Mouse (Mus musculus) heart, postnatal 25 days (tissue): Measurements from ENCODE around the gene Hmx3. TPM values are rescaled to one million over a fixed set of nuclear protein-coding genes. Genes with fewer than 3 reads are reported as not detected.

Experiments
- DNase-seq: peaks from one replicate; pipeline ENCODE4 v3.0.0; 2022; ENCODE audit warnings: low spot score
- intact Hi-C: fragments of 180-260 bp; cut with DNase I; formaldehyde crosslinking; loops from one replicate; pipeline ENCODE4 v1.15.1; 2025
- total RNA-seq, 2 experiments: library from RNA; stranded (reverse); gene quantifications; 2 replicates each; pipeline ENCODE4 v1.2.3; 2021

Gene Hmx3
- not detected for total RNA-seq

- DNase-seq: no peak
These were observed at the start of gene Hmx3 for GRCm38 (mm10) chr7:131542115-131542871. Gene Hmx3, plus strand, starts transcription at chr7:131542867.

DNA sequence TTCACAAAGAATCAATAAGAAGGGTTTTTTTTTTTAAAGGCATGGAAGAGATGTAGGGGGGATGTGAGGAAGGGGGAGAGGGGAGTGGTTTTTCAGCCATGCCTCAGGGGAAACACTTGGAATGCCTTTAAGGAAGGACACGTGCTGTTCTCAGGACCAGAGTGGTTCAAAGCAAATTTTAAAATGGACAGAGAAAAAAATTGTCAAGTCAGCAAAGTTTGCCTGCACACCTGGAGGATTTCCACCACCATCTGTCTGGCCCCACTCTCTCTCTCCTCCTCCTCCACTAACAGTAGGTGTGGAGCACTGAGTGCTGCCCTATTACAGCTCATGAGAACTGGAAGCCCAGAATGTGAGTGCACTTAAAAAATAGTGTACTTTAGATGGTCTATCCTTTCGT is 38.9 kb upstream of the Hmx3 start:
- intact Hi-C loops: no loop called here

More at GRCm38 (mm10) chr7:131542115-131542871, at the start of gene Hmx3:
- intact Hi-C loops: loop anchor here (10.0 kb wide), 1 partner anchor 673 kb away; no protein-coding TSS in a partner anchor

GRCm38 (mm10) chr7:131539979-131540378 is 2.7 kb upstream of the Hmx3 start:
- intact Hi-C loops: loop anchor here (1.0 to 10.0 kb wide), 2 partner anchors 342 to 675 kb away; no protein-coding TSS in a partner anchor
- peak; percentile 41 for DNase-seq

More for the DNA sequence above, 38.9 kb upstream of the Hmx3 start:
- DNase-seq: no peak

DNA sequence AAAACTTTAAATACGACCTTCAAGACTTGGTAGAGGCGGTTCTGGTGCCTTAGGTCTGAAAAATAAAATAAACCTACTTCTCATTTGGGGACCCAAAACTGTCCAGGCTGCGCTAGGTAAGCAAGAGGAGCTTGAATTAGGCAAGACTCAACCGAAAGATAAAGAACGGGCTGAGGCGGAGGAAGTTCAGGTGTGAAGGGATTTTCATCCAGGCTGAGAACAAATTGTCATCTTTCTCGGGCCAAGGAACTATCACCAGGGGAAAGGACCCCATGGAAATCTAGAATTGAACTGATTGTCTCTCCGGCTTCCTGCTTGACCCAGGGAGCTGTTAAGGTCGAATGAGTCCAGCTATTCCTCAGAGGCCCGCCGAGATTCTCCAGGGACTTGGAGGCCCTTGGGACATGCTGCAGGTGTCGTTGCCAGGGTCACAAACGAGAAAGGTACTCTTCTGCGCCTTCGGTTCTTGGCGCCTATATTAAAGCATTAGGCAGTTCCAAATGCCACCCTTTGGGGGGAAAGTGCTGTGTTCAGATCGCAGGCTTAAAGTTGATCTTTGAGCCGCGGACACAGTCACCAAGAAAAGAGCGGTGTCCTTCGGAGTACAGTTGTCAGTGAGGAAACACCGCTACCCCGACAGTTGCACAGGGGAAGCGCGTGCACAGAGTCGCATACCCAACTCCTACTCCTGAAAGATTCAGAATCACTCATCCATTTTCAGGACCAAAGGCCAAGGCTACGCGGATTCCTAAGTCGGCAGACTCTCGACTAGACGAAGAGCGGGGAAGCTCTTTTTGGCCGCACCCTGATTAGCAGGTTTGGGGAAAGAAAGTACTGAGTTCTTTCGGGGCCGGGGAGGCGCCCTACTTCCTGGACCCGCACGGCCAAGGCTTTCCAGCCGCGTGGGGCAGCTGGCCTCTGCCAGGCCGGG is 1.2 kb upstream of the Hmx3 start:
- DNase-seq: no peak
- intact Hi-C loops: loop anchor here (10.0 kb wide), 1 partner anchor 673 kb away; no protein-coding TSS in a partner anchor

- no peak for DNase-seq
- intact Hi-C loops: loop anchor here (10.0 kb wide), 1 partner anchor 672 kb away; no protein-coding TSS in a partner anchor
These were observed 380 bp downstream of the Hmx3 start for GRCm38 (mm10) chr7:131542872-131543622.

GRCm38 (mm10) chr7:131543623-131544481 is 1.2 kb downstream of the Hmx3 start:
- intact Hi-C loops: loop anchor here (2.0 to 10.0 kb wide), 2 partner anchors 15 to 671 kb away; no protein-coding TSS in a partner anchor
- no peak for DNase-seq

DNA sequence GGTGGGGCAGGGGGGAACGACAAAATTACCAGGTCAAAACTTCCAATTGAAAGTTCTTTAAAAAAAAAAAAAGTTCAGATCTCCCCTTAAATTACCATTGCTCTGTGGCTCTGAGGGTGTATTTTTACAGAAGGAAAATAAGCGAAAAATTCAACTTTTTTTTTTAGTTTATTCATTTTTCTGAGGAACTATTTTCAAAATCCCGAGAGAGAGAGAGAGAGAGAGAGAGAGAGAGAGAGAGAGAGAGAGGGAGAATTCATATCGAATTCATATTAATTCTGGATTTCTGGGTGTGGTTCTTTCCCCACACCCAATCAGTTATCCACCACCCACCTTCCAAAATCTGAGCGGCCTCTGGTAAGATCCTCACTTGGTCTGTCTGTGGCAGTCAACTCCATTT is 2.2 kb downstream of the Hmx3 start:
- intact Hi-C loops: loop anchor here (2.0 to 10.0 kb wide), 2 partner anchors 14 to 670 kb away; no protein-coding TSS in a partner anchor
- no peak for DNase-seq

DNA sequence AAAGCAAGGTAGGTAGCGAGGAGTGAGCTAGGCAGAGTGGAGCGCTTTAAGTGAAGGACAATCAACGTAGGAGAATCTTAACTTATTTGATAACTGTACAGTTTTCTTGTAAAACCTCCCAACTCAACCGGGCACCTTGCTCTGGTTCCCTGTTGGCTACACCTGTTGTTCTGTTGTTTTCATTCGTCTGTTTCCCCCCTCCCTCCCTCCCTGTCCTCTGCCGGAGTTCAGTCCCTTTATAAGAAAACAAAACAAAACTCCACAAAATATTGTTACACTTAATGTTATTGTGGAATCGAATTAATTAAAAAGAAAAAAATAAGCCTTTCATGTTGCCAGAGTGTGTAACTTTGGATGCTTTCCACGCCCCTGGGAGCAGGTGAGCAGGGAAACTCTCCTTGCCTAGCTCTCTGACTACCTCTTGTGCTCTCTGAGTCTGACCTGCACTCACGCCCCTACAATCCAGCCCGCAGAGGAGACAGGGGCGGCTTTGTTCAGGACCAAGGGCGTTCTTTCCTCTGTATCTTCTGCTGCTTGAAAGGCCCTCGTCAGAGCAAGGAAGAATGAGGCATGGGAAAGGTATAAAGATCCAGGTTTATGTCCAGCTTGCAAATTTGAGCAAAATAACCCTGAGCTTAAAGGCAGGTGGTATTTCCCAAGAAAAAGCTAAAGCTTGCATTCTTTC is 3.2 kb downstream of the Hmx3 start:
- intact Hi-C loops: loop anchor here (2.0 to 10.0 kb wide), 2 partner anchors 13 to 669 kb away; no protein-coding TSS in a partner anchor
- no peak for DNase-seq

DNA sequence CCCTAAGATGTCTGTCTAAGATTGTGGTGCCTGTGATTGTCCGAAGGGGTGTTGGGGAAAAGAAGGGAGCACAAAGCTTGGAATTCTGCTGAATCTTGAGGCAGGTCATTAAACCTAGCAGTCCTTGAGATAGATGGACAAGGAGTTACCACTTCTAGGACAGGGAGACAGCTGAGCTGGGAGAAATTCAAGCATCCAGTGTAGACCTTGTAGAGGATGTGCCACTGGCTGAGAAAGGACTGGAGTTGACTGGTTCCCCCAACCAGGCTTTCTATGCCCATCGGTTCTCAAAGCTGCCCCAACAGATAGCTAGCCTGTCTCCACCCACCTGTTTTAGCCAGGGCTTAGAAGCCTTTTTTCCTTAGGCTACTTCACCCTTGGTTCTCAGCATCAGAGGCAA is 3.8 kb downstream of the Hmx3 start:
- intact Hi-C loops: loop anchor here (10.0 kb wide), 1 partner anchor 668 kb away; no protein-coding TSS in a partner anchor
- no peak for DNase-seq

- intact Hi-C loops: loop anchor here (10.0 kb wide), 1 partner anchor 667 kb away; no protein-coding TSS in a partner anchor
- DNase-seq: no peak
These were observed 4.8 kb downstream of the Hmx3 start for GRCm38 (mm10) chr7:131547481-131547880.

DNA sequence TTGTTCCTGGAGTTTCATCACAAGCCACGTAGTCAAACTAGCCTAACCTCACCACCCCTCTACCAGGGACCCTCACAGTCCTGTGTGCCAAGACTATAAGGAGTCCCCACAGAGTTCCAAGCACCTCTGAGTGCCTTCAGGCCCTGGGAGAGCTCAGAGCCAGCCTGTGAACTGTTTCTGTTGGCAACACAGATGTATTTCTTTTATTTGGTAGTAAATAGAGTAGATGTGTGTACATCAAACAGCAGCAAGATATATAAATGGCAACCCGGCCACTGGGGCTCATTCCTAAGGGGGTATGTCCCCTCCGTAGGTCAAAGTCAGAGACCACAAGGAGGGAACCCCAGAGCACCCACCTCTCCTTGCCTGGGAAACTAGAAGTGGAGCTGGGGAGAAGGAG is 5.8 kb downstream of the Hmx3 start, which contains the start of gene Hmx2:
Gene Hmx2, plus strand, starts transcription at position 301 of the 400 bp plus-strand sequence.
- DNase-seq: no peak
- intact Hi-C loops: loop anchor here (10.0 kb wide), 1 partner anchor 666 kb away; no protein-coding TSS in a partner anchor

DNA sequence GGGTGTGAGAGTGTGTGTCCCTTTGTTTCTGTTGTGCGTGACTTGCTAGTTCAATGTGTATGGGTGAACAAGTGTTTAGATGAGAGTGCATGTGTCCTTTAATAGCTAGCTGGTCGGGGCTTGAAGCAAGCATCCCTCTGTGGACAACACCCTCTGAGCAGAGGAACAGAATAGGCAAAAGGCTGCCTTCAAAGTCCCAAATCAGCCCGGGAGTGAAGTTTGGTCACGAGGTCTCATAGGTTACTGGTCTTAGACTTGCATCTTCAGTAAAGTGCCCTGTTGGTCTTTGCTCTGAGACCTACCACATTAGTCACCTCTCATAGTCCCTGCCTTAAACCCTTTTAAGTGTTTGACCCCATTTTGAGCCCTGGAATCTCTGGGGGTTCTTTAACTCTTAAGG is 8.8 kb downstream of the Hmx3 start:
- intact Hi-C loops: loop anchor here (10.0 kb wide), 1 partner anchor 1003 kb away; no protein-coding TSS in a partner anchor

DNA sequence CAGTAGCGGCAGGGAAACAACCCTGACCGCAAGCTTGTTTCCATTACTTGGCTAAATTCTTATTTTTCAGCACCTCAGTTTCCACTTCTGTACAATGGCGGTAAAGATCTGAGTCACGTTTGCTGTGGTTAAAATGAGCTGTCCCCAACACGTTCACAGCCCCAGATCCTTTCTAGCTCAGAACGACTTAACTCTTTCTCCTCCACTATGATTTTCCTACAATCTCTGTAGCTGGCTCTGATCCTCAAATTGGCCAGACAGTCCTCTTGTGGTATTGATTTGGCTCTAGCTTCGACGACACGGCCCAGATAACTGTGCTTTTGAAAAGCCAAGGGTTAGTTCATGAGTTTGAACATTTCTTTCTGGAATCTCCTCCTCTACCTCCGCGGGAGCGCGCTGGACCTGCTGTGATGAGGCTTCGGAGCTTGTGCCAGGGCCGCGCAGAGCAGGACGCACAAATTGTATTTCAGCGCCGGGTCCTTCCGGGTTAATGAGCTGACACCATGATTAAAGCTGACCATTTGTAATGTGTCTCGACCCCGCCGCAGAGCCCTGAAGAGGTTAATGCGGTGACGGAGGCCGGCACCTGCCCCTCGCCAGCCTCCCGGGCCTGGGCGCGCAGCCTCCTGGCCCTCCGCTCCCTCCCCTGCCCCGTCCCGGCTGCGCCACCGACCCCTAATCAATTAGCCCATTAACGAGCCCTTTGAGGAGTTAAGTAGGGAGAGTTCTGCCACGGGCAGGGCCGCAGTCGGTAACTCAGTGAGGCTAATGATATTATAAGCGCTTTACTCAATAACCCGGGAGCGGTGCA is 9.5 kb downstream of the Hmx3 start:
- intact Hi-C loops: loop anchor here (10.0 kb wide), 1 partner anchor 1003 kb away; no protein-coding TSS in a partner anchor
- no peak for DNase-seq

More for the DNA sequence above, 8.8 kb downstream of the Hmx3 start:
- no peak for DNase-seq

- no peak for DNase-seq
- intact Hi-C loops: loop anchor here (10.0 kb wide), 1 partner anchor 1002 kb away; no protein-coding TSS in a partner anchor
These were observed 10.1 kb downstream of the Hmx3 start for GRCm38 (mm10) chr7:131552781-131553180.

DNA sequence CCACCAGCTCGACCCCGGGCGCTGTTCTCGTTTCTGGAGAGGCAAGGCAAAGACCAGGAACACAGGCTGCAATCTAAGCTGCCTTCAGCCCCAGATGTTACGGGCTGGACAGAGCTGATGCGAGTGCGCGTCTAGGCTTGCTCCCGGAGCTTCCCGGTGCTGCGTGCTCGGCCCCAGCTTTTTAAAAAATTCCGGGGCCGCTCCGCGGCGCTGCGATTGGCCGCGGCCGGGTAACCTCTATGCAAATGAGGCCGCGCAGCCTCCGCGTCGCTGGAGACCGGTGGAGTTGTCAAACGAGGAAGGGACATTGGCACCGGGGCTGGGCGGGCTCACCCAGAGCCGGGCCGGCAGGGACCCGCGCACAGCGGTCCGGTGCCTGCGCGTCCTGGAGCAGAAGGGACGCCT is 11.1 kb downstream of the Hmx3 start:
- intact Hi-C loops: loop anchor here (10.0 kb wide), 1 partner anchor 1001 kb away; no protein-coding TSS in a partner anchor
- no peak for DNase-seq

DNA sequence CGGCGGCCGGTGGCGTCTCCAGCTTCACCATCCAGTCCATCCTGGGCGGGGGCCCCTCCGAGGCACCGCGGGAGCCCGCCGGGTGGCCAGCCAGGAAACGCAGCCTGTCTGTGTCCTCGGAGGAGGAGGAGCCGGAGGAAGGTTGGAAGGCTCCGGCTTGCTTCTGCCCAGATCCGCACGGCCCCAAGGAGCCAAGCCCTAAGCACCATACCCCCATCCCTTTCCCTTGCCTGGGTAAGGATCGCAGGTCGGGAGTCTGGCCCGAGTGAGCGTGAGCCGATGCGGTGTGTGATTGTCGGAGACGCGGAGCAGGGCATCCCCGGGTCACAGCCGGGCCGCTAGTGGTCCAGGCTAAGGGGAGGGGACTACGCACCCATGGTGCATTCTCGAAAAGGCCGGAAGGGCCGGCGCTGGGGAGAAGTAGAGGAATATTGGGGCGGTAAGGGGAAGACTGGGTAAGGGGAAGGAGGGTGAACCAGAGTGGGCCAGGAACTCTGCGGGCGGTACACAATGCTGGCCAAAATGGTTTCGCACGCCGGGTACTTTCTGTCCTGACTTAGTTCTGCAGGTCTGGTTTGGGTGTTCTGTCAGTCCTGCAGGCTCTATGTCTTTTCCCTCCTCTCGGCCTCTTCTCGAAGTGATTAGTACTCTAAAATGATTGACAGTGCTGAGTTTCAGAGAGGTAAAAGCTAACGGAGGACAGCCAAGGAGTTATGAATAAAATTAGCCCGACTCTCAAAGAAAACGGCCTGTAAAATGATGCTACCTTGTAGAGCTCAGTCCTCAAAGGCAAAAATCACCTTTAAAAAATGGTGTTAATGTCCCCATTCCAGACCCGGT is 11.9 kb downstream of the Hmx3 start:
- DNase-seq: no peak
- intact Hi-C loops: loop anchor here (5.0 to 10.0 kb wide), 2 partner anchors 192 to 1000 kb away; partner anchors contain the start of gene 2310057M21Rik
